Mouse (Mus musculus) spleen, postnatal 4 days (tissue): ENCODE results near the gene Pin4.

Experiments used
- DNase-seq, 2 experiments: peaks; one replicate each; pipeline ENCODE4 v3.0.0; 2022; ENCODE audit warnings: low spot score in 2 of 2

Gene Pin4

GRCm38 (mm10) chrX:102156618-102157422, 37.6 kb downstream of the Pin4 start, which contains the start of gene Ercc6l:
Ercc6l (minus strand) TSS chrX:102157091.
- peak; percentile 89 to 93 for DNase-seq

GRCm38 (mm10) chrX:102157423-102157791, 38.2 kb downstream of the Pin4 start:
- no peak for DNase-seq

GRCm38 (mm10) chrX:102159778-102160177, 40.5 kb downstream of the Pin4 start:
- DNase-seq = peak; percentile 25 to 77

GRCm38 (mm10) chrX:102160528-102160927, 41.3 kb downstream of the Pin4 start:
- DNase-seq = no peak

- no peak for DNase-seq
Measured at GRCm38 (mm10) chrX:102163096-102163495, 43.8 kb downstream of the Pin4 start.

- no peak for DNase-seq
Measured at GRCm38 (mm10) chrX:102163529-102163928, 44.3 kb downstream of the Pin4 start.

- DNase-seq = no peak
Measured at GRCm38 (mm10) chrX:102166521-102166920, 47.3 kb downstream of the Pin4 start.

- DNase-seq = no peak
Measured at GRCm38 (mm10) chrX:102166986-102167385, 47.7 kb downstream of the Pin4 start.

GRCm38 (mm10) chrX:102169724-102170123, 50.5 kb downstream of the Pin4 start:
- DNase-seq = no peak

- DNase-seq = no peak
Measured at GRCm38 (mm10) chrX:102170135-102170534, 50.9 kb downstream of the Pin4 start.

- DNase-seq = no peak
Measured at GRCm38 (mm10) chrX:102170900-102171299, 51.7 kb downstream of the Pin4 start.

GRCm38 (mm10) chrX:102175538-102176287, 56.5 kb downstream of the Pin4 start:
- DNase-seq = no peak
